Mouse (Mus musculus) liver, embryonic 11.5 days (tissue): ENCODE measurements around the gene Enho. TPM values are rescaled to one million over a fixed set of nuclear protein-coding genes. Genes with fewer than 3 reads are reported as not detected.
A peak's percentile ranks its signal among the peaks of the same experiment; 100 is the strongest.

Source experiments
- ATAC-seq: fragments of 200-750 bp; cut with Nextera tagmentation; replicated peaks from 2 replicates; pipeline ENCODE4 v1.8.0; 2017; ENCODE audit warnings: moderate number of reproducible peaks, mild to moderate bottlenecking, moderate TSS enrichment, moderate library complexity; ENCODE audit not compliant: low FRiP score
- DNase-seq: peaks from one replicate; pipeline ENCODE4 v3.0.0-alpha.2; 2017; ENCODE audit warnings: low spot score
- H3K27ac ChIP-seq: fragments of 300-500 bp; sonication (generic); 2 replicates; pipeline ENCODE4 v1.5.1; 2014; ENCODE audit warnings: mild to moderate bottlenecking, low read depth, low read length, control low read depth
- H3K27me3 ChIP-seq: fragments of 300-500 bp; sonication (generic); replicated peaks from 2 replicates; pipeline ENCODE4 v1.6.1; 2014; ENCODE audit warnings: low read length, mixed read lengths; ENCODE audit not compliant: control insufficient read depth, insufficient read depth
- H3K36me3 ChIP-seq: fragments of 300-500 bp; sonication (generic); 2 replicates; pipeline ENCODE4 v1.6.1; 2014; ENCODE audit warnings: mild to moderate bottlenecking, low read length, moderate library complexity, mixed read lengths; ENCODE audit not compliant: control insufficient read depth, insufficient read depth
- H3K4me1 ChIP-seq: fragments of 300-500 bp; sonication (generic); replicated peaks from 2 replicates; pipeline ENCODE4 v1.6.1; 2014; ENCODE audit warnings: low read length, mixed read lengths; ENCODE audit not compliant: control insufficient read depth, insufficient read depth
- H3K4me2 ChIP-seq: fragments of 300-500 bp; sonication (generic); 2 replicates; pipeline ENCODE4 v1.6.1; 2014; ENCODE audit warnings: mild to moderate bottlenecking, control low read depth, moderate library complexity
- H3K4me3 ChIP-seq: fragments of 300-500 bp; sonication (generic); 2 replicates; pipeline ENCODE4 v1.5.1; 2014; ENCODE audit warnings: low read depth, low read length, control low read depth
- H3K9ac ChIP-seq: fragments of 300-500 bp; sonication (generic); 2 replicates; pipeline ENCODE4 v1.6.1; 2014; ENCODE audit warnings: low read depth, low read length, control low read depth
- H3K9me3 ChIP-seq: fragments of 300-500 bp; sonication (generic); 2 replicates; pipeline ENCODE4 v1.6.1; 2016; ENCODE audit warnings: low read length, inconsistent platforms, mixed read lengths; ENCODE audit not compliant: control insufficient read depth
- WGBS: fragments of 180-500 bp; shearing (Covaris S2); extraction: QIAGEN DNeasy Blood & Tissue Kit; methylation state at CpG from one replicate; pipeline ENCODE4 v1.1.7; 2014; 5-methylcytosine and 5-hydroxymethylcytosine counted together
- polyA plus RNA-seq: library from polyadenylated mRNA; unstranded; fragments of >200 nt; fragmentation: Nextera tagmentation; extraction: Ambion mirVana; gene quantifications from 2 replicates; pipeline ENCODE4 v1.2.1, GENCODE M21; 2014

Enho gene
- polyA plus RNA-seq, 1 experiment from 2014 or later: 3.7 TPM

DNA sequence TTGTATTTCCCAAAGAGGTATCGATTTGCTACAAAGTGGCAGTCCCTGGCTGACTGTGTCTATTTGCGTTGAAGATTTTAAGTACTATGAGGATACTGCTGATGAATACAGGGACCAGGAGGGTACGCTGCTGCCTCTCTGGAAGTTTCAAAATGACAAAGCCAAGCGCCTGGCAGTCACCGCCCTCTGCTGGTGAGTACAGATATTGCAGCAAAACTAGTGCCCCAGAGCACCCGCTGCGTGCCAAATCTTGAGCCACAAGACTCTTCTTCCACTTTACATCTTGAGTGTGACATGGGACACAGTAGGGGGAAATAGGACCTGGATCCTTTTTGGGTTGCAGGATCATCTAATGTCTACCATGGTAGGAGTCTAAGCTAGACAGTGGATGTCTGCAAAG is 26.0 kb downstream of the Enho start:
- Histone ChIP-seq H3K4me3 (no peak overlapping the region), H3K36me3 (no peaks in the 10 kb centered on the region), H3K9ac (no peak overlapping the region), H3K27ac (no peak overlapping the region), H3K9me3 (no peaks in the 10 kb centered on the region), H3K27me3 (no peaks in the 10 kb centered on the region), H3K4me2 (no peak overlapping the region), H3K4me1 (no peaks in the 10 kb centered on the region)
- no peak for ATAC-seq
- peak; percentile 57 for DNase-seq
- WGBS: 11% methylated on average over 7 of the region's 7 CpGs

DNA sequence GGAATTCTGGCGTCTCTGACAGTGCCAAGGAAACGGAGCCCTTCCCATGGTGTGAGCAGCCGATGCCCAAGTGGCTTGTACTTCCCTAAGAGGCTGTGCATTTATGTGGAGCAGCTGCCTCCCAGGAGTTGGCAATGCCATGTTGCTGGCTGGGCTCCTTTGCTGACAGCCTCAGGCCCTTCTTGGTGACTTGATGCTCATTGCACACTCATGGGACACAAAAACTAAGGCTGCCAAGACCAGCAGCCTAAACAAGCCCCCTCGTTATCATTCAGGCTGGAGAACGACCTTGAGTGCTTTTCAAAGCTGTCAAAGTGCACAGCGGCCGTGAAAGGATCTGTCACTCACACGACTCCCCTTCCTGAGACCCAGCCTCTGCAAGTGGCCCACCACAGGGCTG is 28.0 kb downstream of the Enho start:
- no peak for DNase-seq
- H3K4me1 ChIP-seq: no peaks in the 10 kb centered on the region
- 55% methylated on average over 8 of the region's 8 CpGs for WGBS

DNA sequence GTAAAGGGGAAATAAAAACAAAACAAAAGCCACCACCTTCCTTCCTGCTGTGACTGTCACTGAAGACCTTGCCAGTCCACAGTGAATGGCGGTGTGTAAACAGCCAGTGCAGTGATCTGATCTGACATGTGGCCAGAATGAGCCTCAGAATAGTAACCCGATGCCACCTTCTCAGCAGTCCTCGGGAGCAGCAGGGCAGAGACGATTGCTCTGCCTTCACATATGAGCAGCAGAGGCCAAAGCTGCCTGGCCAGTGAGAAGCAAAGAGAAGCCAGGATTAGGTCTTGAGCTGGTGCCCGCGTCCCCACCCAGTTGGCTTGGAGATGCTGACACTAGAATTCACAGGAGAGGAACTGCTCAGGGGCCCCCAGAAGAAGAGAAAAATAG is 29.5 kb downstream of the Enho start:
- Histone ChIP-seq H3K9ac (no peak overlapping the region), H3K4me1 (no peaks in the 10 kb centered on the region), H3K36me3 (no peaks in the 10 kb centered on the region), H3K4me3 (no peak overlapping the region), H3K27ac (no peak overlapping the region), H3K4me2 (no peak overlapping the region), H3K27me3 (no peaks in the 10 kb centered on the region), H3K9me3 (no peaks in the 10 kb centered on the region)
- ATAC-seq (no peak), DNase-seq (no peak)
- 56% methylated on average over 6 of the region's 6 CpGs for WGBS

More for the DNA sequence above, 28.0 kb downstream of the Enho start:
- H3K36me3 ChIP-seq: no peaks in the 10 kb centered on the region
- H3K9ac ChIP-seq: no peak overlapping the region
- H3K9me3 ChIP-seq: no peaks in the 10 kb centered on the region
- no peak for ATAC-seq
- no peaks in the 10 kb centered on the region for H3K27me3 ChIP-seq
- no peak overlapping the region for H3K27ac ChIP-seq
- no peak overlapping the region for H3K4me2 ChIP-seq
- H3K4me3 ChIP-seq: no peak overlapping the region

DNA sequence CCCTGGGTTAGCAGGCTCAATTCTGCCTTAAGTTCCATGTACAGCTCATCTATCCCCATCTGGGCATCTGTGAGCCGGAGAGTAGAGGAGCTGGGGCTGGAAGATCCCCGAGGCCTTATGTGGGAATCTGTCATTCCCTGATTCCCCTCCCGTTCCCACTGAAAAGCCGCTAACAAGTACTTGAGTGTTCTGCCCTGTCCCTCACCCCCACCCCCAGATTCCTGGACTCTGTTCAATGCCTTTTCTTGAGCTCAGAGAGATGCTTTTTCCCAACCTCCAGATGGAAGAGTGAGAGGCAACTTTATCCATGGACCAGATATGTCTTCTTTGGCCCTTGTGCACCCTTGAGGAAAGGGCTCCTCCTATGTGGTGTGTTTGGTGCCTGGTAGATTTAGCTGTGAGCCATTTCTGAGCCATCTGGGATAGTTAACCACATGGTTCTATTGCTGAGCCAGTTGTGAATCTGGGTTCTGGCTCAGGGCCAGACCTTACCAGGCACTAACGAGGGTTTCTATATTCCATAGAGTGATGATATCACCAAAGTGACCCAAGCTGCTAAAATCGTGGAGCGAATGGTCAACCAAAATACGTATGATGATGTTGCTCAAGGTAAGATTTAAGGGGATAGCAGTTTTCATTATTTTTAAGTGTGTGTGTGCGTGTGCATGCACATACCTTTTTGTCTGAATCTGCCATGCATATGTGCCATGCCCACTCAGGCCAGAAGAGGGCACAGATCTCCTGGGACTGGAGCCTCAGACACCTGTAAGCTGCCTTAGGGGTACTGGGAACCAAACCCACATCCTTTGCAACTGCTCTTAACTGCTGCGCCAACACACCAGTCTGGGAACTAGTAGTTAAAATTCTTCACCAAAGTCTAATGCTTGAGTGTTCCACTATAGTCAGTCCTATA is 30.2 kb downstream of the Enho start:
- no peak for DNase-seq
- no peaks in the 10 kb centered on the region for H3K27me3 ChIP-seq
- no peaks in the 10 kb centered on the region for H3K4me1 ChIP-seq
- no peak overlapping the region for H3K4me3 ChIP-seq
- no peaks in the 10 kb centered on the region for H3K9me3 ChIP-seq
- no peak for ATAC-seq
- H3K4me2 ChIP-seq: no peak overlapping the region
- no peak overlapping the region for H3K9ac ChIP-seq
- no peak overlapping the region for H3K27ac ChIP-seq
- 81% methylated on average over 10 of the region's 10 CpGs for WGBS
- H3K36me3 ChIP-seq: no peaks in the 10 kb centered on the region

DNA sequence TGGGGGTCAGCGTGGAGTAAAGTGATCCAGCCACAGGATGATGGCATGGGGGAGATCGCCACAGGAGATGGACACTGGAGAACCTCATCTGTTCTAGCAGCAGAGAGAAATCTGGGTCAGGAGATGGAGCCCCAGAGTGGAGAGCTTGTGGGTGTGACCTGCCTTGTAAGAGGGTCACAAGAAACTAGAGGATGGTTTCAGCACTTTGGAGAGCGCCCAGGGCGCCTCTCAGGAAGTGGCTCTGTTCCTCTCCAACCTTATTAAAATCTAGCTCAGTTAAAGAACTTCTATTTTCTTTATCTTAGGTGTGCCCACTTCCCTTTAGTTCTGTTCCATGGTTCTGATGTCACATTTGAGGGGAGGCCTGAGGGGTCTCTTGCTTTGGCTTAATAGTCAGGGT is 33.3 kb downstream of the Enho start:
- H3K9me3 ChIP-seq: no peaks in the 10 kb centered on the region
- 33% methylated on average over 4 of the region's 4 CpGs for WGBS
- H3K36me3 ChIP-seq: no peaks in the 10 kb centered on the region
- no peak overlapping the region for H3K9ac ChIP-seq
- no peak overlapping the region for H3K4me2 ChIP-seq
- H3K27ac ChIP-seq: no peak overlapping the region
- H3K27me3 ChIP-seq: peaks cover 2% of the 10 kb centered on the region; the same call in 1 of the 2 replicates
- no peaks in the 10 kb centered on the region for H3K4me1 ChIP-seq
- ATAC-seq (no peak), DNase-seq (peak; percentile 54)
- no peak overlapping the region for H3K4me3 ChIP-seq

DNA sequence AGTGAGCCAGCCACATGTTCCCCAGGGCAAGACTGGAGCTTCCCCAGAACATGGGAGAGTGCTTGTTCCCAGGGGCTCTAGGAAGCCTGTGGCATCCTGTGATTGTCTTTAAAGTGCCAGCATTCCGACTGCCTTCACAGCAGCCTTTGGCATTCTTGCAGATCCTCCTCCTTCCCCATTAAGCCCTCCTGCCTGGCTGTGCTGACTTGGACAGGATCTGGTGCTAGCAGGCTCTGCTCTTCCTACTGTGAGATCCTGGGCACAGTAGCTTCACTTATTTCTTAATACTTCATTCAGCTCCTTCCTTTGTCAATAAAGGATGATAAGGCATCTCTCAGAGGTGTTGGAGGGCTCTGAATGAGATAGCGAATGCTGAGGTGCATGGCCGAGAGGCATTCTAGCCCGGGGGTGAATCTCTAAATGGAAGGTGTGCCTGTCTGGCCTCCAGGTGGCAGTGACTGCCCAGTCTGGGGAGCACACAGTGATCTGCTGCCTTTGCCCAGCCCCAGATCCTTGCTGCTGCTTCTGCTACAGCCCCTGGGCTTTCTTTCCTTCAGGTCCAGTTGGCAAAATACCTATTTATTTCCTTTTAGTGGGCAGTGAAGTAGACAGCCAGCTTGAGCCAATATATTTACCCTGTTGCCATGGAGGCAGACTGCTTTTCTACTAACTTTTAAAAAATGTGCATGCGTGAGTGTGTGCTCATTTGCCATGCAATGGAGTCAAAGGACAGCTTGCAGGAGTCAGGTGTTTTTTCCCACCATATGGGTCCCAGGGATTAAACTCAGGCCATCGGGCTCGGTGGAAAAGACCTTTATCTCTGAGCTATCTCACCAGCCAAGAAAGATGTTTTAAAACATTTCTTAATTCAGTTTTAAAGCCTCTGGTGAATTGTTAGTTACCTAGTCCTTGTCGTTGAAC is 35.4 kb downstream of the Enho start:
- 46% methylated on average over 8 of the region's 8 CpGs for WGBS
- Histone ChIP-seq H3K4me2 (no peak overlapping the region), H3K36me3 (no peaks in the 10 kb centered on the region), H3K9ac (no peak overlapping the region), H3K4me1 (no peaks in the 10 kb centered on the region), H3K9me3 (no peaks in the 10 kb centered on the region), H3K27me3 (peaks cover 2% of the 10 kb centered on the region; the same call in 1 of the 2 replicates), H3K4me3 (no peak overlapping the region), H3K27ac (no peak overlapping the region)
- no peak for DNase-seq
- no peak for ATAC-seq

DNA sequence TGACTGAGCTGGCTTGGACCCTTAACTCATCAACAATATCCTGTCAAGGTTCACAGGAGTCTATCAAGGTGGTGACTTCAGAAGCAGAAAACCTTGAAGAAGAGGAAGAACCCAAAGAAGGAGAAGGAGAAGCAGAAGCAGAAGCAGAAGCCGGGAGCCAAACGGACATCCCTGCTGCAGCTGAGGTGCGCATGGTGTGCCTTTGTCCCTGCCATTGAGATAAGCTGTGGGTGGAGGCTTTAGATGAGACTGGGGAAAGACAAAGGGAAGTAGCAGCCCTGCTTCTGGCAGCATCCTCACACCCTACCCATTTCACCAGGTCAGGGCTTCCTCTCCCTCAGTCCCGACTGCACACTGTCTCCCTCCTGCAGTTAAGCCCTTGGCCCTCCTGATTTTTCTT is 37.3 kb downstream of the Enho start:
- ATAC-seq: no peak
- Histone ChIP-seq H3K27ac (no peak overlapping the region), H3K4me3 (no peak overlapping the region), H3K4me2 (no peak overlapping the region), H3K9me3 (no peaks in the 10 kb centered on the region), H3K9ac (no peak overlapping the region), H3K36me3 (no peaks in the 10 kb centered on the region), H3K4me1 (no peaks in the 10 kb centered on the region), H3K27me3 (peaks cover 2% of the 10 kb centered on the region; the same call in 1 of the 2 replicates)
- WGBS: 44% methylated on average over 4 of the region's 4 CpGs
- DNase-seq: no peak
